Mouse (Mus musculus): ENCODE data around the gene Ppp1cc. TPM values are rescaled to one million over a fixed set of nuclear protein-coding genes. Genes with fewer than 3 reads are reported as not detected.
"Not testable (repeated sequence)": the region's sequence is repeated elsewhere in the genome, so short reads cannot be mapped to it uniquely, and the experiment has no call there.

Ppp1cc gene
- polyA plus RNA-seq, 1 experiment from 2014 or later: 213 TPM

DNA sequence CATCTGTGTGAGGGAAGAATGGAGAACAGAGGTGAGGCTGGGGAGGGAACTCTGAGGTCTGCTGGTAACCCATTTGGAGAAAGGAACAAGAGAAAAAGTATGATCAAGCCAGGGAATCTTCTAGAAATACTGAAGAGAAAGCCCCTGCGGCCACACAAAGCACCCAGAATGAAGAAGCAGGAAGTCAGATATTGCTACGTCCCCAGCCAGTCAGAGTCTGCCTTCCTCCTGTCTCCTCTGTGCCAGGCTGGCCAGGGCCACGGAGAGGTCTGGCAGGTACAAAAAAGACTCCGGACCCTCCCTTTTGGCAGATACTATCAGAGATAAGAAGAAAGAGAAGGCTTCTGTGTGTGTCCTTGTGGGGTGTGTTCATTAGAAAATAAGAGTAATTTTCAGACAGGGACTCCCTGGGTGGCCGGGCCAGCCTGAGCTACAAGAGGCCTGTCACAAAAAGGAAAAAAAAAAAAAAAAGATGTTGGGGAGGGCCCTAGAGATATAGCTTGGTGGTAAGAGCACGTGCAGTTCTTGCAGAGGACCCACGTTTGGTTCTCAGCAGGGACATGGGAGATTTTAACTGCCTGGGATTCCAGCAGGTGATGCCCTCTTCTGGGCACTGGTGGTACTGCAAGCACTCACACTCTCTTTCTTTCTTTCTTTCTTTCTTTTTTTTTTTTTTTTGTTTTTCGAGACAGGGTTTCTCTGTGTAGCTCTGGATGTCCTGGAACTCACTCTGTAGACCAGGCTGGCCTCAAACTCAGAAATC is 15.7 kb upstream of the Ppp1cc start:
- no peaks in the 10 kb centered on the region for H3K4me1 ChIP-seq (replicated peaks)

DNA sequence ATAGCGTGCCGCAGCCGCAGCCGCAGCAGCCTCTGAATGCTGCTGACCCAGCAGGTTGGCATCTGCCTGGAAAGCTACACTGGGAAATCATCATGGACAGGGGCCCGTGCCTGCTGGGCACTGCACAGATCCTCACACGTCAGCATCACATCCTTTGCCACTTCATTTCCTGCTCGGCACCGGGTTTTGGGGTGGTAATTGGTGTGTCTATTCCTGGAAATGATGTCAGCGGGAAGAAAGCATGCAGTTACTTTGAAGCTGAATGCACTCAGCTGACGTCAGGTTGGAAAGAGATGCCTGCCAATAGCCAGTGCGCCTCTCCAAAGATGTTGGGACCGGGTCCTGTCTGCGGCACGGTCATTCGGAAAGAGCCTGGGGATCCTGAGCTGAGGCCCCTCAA is 14.5 kb upstream of the Ppp1cc start:
- Histone ChIP-seq H3K36me3 (no peaks in the 10 kb centered on the region), H3K27ac (replicated peaks) (no peak overlapping the region), H3K27me3 (no peaks in the 10 kb centered on the region), H3K9ac (no peak overlapping the region), H3K4me1 (replicated peaks) (no peaks in the 10 kb centered on the region), H3K4me2 (no peak overlapping the region), H3K9me3 (no peaks in the 10 kb centered on the region), H3K4me3 (no peak overlapping the region)
- no peak for ATAC-seq (ENCODE audit: low FRiP score, low read depth)
- 81% methylated on average over 15 of the region's 15 CpGs for WGBS

More for the DNA sequence above, 15.7 kb upstream of the Ppp1cc start:
- Histone ChIP-seq H3K9ac (no peak overlapping the region), H3K4me3 (no peak overlapping the region), H3K27me3 (no peaks in the 10 kb centered on the region), H3K9me3 (no peaks in the 10 kb centered on the region), H3K27ac (replicated peaks) (no peak overlapping the region), H3K4me2 (no peak overlapping the region), H3K36me3 (no peaks in the 10 kb centered on the region)
- WGBS: 52% methylated on average over 8 of the region's 8 CpGs
- ATAC-seq (ENCODE audit: low FRiP score, low read depth): no peak

DNA sequence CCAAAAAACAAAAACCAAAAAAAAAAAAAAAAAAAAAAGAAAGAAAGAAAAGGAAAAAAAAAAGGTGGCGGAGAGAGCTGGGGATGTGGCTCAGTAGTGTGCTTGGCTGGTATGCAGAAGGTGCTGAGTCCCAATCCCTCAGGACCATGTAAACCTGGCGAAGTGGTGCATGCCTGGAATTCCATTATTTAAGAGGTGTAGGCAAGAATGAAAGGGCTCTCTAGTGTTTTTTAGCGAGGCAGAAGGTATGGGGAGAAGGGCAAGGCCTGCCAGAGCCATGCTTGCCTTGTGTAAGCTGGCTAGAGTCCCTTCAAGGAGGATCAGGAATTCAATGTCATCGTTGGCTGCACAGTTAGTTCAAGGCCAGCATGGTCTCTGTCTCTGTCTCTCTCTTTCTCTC is 13.3 kb upstream of the Ppp1cc start:
- WGBS: 86% methylated on average over 4 of the region's 4 CpGs
- H3K9me3 ChIP-seq: no peaks in the 10 kb centered on the region

DNA sequence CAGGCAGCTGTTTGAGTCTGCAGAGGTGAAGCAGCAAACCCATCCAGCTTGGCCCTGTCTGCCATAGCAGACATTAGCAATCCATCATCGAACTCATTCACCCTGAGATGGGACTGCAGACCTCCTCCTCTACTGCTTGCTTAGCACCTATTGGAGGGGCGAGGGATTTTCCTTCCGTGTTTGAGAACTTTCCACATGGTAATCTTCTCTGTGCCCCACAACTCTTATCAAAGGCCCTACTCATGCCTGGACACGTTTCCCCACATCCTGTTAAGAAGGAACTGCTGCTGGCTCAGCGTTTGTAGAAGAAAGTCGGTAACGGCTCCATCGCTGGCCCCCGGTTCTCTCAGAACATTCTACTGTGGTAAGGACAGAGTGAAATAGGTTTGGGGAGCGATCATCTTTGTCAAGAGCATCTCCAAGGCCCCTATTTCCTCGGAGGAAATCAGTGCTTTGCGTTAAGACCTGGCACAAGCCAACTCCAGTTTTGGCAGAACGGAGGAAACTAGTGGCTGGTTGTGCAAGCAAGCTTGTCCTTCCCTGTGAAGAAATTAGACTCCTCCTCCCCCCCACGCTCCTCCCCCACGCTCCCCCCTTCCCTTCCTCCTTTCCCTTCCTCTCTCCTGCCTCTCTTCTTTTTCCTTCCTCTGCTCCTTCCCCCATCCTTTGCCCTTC is 12.6 kb upstream of the Ppp1cc start:
- peak overlapping the region; percentile 37; the same call in 1 of the 2 replicates for H3K27ac ChIP-seq (replicated peaks)
- no peak overlapping the region for H3K4me3 ChIP-seq
- H3K4me2 ChIP-seq: no peak overlapping the region
- no peaks in the 10 kb centered on the region for H3K36me3 ChIP-seq
- H3K9me3 ChIP-seq: no peaks in the 10 kb centered on the region
- H3K4me1 ChIP-seq (replicated peaks): no peaks in the 10 kb centered on the region
- no peaks in the 10 kb centered on the region for H3K27me3 ChIP-seq
- ATAC-seq (ENCODE audit: low FRiP score, low read depth): no peak
- H3K9ac ChIP-seq: no peak overlapping the region
- WGBS: 68% methylated on average over 15 of the region's 15 CpGs

More for the DNA sequence above, 13.3 kb upstream of the Ppp1cc start:
- ATAC-seq (ENCODE audit: low FRiP score, low read depth): no peak
- H3K36me3 ChIP-seq: no peaks in the 10 kb centered on the region
- no peak overlapping the region for H3K27ac ChIP-seq (replicated peaks)
- H3K4me1 ChIP-seq (replicated peaks): no peaks in the 10 kb centered on the region
- H3K4me2 ChIP-seq: no peak overlapping the region
- H3K27me3 ChIP-seq: no peaks in the 10 kb centered on the region
- H3K4me3 ChIP-seq: no peak overlapping the region
- no peak overlapping the region for H3K9ac ChIP-seq

DNA sequence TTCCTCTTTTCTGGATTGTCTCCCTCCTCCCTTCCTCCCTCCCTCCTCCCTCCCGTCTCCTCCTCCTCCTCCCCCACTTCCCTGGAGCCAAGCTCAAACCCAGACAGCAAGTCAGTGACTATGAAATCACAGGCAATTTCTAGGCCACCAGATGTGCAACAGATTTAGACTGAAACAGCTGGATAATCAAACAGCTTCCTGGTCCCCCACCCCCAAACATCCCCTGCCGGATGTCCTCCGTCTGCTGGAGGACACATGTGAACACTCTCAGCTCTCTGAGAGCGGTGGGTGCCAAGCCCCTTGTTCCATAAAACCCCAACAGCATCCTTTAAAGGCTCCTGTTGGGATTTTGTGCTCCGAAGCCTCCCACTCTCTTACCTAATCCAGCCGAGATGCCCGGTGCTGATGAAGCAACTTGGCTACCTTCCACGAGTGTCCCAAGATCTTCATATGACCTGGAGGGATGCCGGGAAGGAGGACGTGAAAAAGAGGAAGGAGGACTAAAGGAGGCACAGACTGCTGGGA is 12.0 kb upstream of the Ppp1cc start:
- Histone ChIP-seq H3K27me3 (no peaks in the 10 kb centered on the region), H3K9ac (no peak overlapping the region), H3K4me3 (no peak overlapping the region), H3K4me1 (replicated peaks) (no peaks in the 10 kb centered on the region), H3K9me3 (no peaks in the 10 kb centered on the region), H3K27ac (replicated peaks) (peak overlapping the region; percentile 49), H3K36me3 (no peaks in the 10 kb centered on the region), H3K4me2 (no peak overlapping the region)
- WGBS: 62% methylated on average over 10 of the region's 10 CpGs
- no peak for ATAC-seq (ENCODE audit: low FRiP score, low read depth)

DNA sequence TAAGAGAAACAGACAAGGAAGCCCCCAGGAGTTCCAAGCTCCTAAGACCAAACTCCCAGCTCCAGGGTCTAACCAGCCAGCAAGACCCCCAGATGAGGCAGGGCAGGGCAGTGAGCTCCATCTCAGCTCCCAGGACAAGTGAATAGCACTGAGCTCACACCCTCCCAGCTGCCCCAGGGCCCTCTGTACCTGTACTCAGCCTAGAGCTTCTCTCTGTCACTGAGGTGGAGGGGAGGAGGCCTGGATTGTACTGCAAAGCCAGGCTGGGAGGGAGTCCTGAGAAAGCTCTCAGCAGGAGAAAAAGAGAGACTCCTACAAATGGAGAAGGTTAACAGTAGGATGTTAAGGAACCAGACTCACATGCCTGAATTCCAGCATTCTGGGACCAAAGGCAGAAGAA is 11.5 kb upstream of the Ppp1cc start:
- no peak overlapping the region for H3K4me2 ChIP-seq
- no peaks in the 10 kb centered on the region for H3K9me3 ChIP-seq
- no peaks in the 10 kb centered on the region for H3K36me3 ChIP-seq
- no peak overlapping the region for H3K4me3 ChIP-seq
- no peak for ATAC-seq (ENCODE audit: low FRiP score, low read depth)
- no peaks in the 10 kb centered on the region for H3K4me1 ChIP-seq (replicated peaks)
- no peaks in the 10 kb centered on the region for H3K27me3 ChIP-seq
- H3K9ac ChIP-seq: no peak overlapping the region
- peak overlapping the region; percentile 49 for H3K27ac ChIP-seq (replicated peaks)

DNA sequence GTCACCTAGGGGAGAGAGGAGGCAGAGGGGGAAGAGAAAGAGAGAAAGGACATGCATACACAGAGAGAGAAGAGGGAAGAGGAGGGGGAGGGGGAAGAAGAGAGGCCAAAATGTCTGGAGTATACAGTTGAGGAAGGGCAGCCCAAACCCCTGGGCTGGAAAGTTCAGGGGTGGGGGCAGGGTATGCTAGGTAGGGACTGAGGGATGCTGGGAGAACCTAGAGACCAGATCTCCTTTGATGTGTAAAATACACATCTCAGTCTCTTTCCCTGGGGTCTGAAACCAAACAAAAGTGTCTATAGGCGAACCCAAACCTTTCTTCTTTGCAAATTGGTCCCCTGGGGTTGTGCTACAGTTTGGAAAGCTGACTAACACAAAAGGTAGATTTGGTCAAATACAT is 10.0 kb upstream of the Ppp1cc start:
- Histone ChIP-seq H3K4me3 (no peak overlapping the region), H3K9ac (no peak overlapping the region), H3K4me1 (replicated peaks) (no peaks in the 10 kb centered on the region), H3K36me3 (no peaks in the 10 kb centered on the region), H3K27ac (replicated peaks) (no peak overlapping the region), H3K4me2 (no peak overlapping the region), H3K9me3 (no peaks in the 10 kb centered on the region), H3K27me3 (no peaks in the 10 kb centered on the region)
- 53% methylated on average over 1 of the region's 1 CpGs for WGBS
- ATAC-seq (ENCODE audit: low FRiP score, low read depth): no peak

DNA sequence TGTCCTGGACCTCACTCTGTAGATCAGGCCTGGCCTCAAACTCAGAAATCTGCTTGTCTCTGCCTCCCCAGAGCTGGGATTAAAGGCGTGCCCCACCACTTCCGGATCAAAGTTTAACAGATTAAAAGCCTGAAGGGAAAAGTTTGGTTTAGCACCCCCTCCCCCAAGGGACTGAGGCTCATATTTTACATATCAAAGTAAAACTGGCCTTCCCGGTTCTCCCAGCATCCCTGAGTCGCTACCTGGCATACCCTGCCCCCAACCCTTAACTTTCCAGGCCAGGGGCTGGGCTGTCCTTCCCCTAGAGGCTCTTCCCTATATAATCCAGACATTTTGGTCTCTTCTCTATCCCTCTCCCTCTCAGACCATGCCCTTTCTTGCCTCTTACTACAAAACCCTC is 8.8 kb upstream of the Ppp1cc start:
- Histone ChIP-seq H3K27me3 (no peaks in the 10 kb centered on the region), H3K36me3 (no peaks in the 10 kb centered on the region), H3K27ac (replicated peaks) (no peak overlapping the region), H3K4me2 (no peak overlapping the region), H3K4me1 (replicated peaks) (no peaks in the 10 kb centered on the region), H3K9me3 (no peaks in the 10 kb centered on the region), H3K4me3 (no peak overlapping the region), H3K9ac (no peak overlapping the region)
- WGBS: 55% methylated on average over 4 of the region's 4 CpGs
- no peak for ATAC-seq (ENCODE audit: low FRiP score, low read depth)

DNA sequence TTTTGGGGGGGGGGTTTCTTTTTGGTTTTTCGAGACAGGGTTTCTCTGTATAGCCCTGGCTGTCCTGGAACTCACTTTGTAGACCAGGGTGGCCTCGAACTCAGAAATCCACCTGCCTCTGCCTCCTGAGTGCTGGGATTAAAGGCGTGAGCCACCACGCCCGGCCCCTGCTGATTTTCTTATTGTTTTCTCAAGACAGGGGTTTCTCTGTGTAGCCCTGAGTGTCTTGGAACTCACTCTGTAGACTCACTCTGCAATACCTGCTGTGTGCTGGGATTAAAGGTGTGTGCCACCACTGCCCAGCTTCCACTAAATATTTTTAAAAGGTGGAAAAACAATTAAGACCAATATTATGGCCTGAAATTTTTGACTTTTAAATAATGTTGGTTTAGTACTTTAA is 5.6 kb upstream of the Ppp1cc start:
- not testable (repeated sequence) for H3K9ac ChIP-seq; H3K9me3 ChIP-seq; H3K4me2 ChIP-seq; H3K27ac ChIP-seq (replicated peaks); H3K27me3 ChIP-seq; H3K36me3 ChIP-seq; H3K4me1 ChIP-seq (replicated peaks); H3K4me3 ChIP-seq; ATAC-seq (ENCODE audit: low FRiP score, low read depth)
- WGBS: 90% methylated on average over 5 of the region's 5 CpGs

DNA sequence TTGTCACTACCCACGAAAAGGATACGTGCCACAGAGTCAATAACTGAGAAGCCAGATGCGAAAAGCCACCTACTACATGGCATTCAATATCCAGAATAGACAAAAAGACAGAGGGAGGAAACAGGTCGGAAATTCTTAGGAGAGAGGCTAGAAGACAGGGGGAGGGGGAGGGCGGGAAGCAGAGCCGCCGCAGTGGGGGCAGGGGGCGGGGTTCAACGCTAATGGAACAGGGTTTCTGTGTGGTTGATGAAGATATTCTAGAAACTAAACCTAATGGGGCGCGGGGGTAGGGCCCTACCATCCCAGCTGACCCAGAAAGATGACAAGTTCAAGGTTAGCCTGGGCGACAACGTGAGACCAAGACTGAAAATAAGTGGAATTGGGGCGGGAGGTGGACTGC is 4.1 kb upstream of the Ppp1cc start:
- Histone ChIP-seq H3K4me3 (no peak overlapping the region), H3K9me3 (no peaks in the 10 kb centered on the region), H3K36me3 (no peaks in the 10 kb centered on the region), H3K4me2 (no peak overlapping the region), H3K27me3 (no peaks in the 10 kb centered on the region), H3K9ac (no peak overlapping the region), H3K27ac (replicated peaks) (no peak overlapping the region), H3K4me1 (replicated peaks) (peaks cover 9% of the 10 kb centered on the region)
- no peak for ATAC-seq (ENCODE audit: low FRiP score, low read depth)
- WGBS: 30% methylated on average over 14 of the region's 14 CpGs

DNA sequence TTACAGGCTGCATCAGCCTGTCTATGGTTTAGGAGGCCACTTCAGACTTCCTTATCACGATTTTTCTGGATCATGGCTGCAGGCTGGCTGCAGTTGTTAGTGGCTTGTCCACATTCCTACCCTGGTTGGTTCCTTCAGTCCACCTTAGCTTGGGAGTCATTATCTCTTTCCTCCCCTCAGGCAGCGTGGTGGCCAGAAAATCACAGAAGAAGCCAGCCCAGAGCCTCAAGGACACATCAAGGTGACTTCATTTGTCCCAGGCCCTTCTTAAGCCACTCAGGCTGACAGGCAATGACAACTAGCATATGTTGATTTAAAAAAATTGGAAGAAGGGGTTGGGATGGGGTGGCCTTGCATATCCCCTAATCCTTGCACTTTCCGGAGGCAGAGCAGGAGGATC is 3.3 kb upstream of the Ppp1cc start:
- WGBS: 78% methylated on average over 3 of the region's 3 CpGs
- H3K27me3 ChIP-seq: no peaks in the 10 kb centered on the region
- H3K36me3 ChIP-seq: no peaks in the 10 kb centered on the region
- H3K4me1 ChIP-seq (replicated peaks): peaks cover 17% of the 10 kb centered on the region
- no peak for ATAC-seq (ENCODE audit: low FRiP score, low read depth)
- H3K4me3 ChIP-seq: no peak overlapping the region
- H3K9me3 ChIP-seq: no peaks in the 10 kb centered on the region
- no peak overlapping the region for H3K9ac ChIP-seq
- no peak overlapping the region for H3K27ac ChIP-seq (replicated peaks)
- no peak overlapping the region for H3K4me2 ChIP-seq

DNA sequence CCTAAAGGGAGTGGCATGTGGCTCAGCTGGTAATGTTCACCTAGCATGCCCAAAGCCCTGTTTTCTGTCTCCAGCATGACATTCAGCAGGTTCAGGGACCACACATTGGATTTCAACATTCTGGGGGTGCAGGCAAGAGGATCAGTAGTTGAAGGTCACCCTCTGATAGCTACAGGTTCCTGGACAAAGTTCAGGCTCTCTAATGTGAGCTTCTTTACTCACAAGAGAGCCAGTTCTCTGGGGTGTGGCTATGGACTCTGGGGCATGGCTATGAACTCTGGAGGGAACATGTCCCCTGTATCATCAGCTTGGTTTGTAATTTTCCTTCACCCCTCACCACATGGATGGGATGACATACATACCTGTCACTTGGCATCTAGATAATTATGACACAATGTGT is 2.5 kb upstream of the Ppp1cc start:
- H3K36me3 ChIP-seq: no peaks in the 10 kb centered on the region
- H3K27me3 ChIP-seq: no peaks in the 10 kb centered on the region
- H3K27ac ChIP-seq (replicated peaks): no peak overlapping the region
- H3K4me1 ChIP-seq (replicated peaks): peaks cover 25% of the 10 kb centered on the region
- H3K9me3 ChIP-seq: no peaks in the 10 kb centered on the region
- H3K9ac ChIP-seq: no peak overlapping the region
- H3K4me3 ChIP-seq: no peak overlapping the region
- ATAC-seq (ENCODE audit: low FRiP score, low read depth): no peak
- H3K4me2 ChIP-seq: no peak overlapping the region

Measured in hindbrain, embryonic 15.5 days (tissue).